8 mouse cellular contexts compared by ENCODE assay signal in the genomic region with DNA sequence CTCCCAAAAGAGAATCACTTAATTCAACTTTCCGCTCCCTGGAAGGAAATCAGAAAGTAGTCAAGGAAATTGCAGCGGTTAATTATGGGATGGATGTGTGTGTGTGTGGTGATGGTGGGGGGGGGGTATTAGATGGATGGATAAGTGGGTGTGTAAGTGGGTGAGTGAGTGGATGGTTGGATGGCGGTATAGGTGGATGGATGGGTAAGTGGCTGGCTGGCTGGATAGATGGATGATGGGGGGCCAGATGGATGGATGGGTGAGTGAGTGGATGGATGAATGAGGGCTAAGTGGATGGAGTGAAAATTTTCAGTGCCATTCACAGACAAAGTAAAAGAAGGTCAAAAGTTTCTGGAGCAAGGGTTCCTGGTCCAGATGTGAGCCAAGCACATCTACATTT. TPM values are rescaled to one million over a fixed set of nuclear protein-coding genes. Genes with fewer than 3 reads are reported as not detected.
DNase-seq lines count a peak whose midpoint lies in the region; ATAC-seq lines count a peak whose summit lies in the region.

No protein-coding gene starts in this region.

- WGBS in kidney, embryonic 16.5 days, result 51% methylated on average over 3 of the region's 3 CpGs
- WGBS in embryonic facial prominence, embryonic 11.5 days, result 46% methylated on average over 3 of the region's 3 CpGs
- WGBS in hindbrain, embryonic 16.5 days, result 46% methylated on average over 3 of the region's 3 CpGs
- WGBS in midbrain, embryonic 15.5 days, result 41% methylated on average over 3 of the region's 3 CpGs

- H3K4me3 ChIP-seq in kidney, embryonic 16.5 days (ENCODE audit: low read length), result peak overlapping the region; percentile 63
- H3K4me3 ChIP-seq in embryonic facial prominence, embryonic 11.5 days (ENCODE audit: low read depth, low read length), result peak overlapping the region; percentile 64
- peak overlapping the region; percentile 70 for H3K4me3 ChIP-seq in hindbrain, embryonic 16.5 days (ENCODE audit: low read length)
- peak overlapping the region; percentile 55 for H3K4me3 ChIP-seq in midbrain, embryonic 15.5 days

- intact Hi-C loops in left cerebral cortex, postnatal 36 days (cut with DNase I), result no loop called here

- H3K27me3 ChIP-seq in kidney, embryonic 16.5 days (ENCODE audit: insufficient read depth, low read length), result no peaks in the 10 kb centered on the region
- H3K27me3 ChIP-seq in embryonic facial prominence, embryonic 11.5 days (ENCODE audit: control insufficient read depth, insufficient read depth, low read length), result no peaks in the 10 kb centered on the region
- no peaks in the 10 kb centered on the region; the same call in 1 of the 2 replicates for H3K27me3 ChIP-seq in hindbrain, embryonic 16.5 days (replicated peaks; ENCODE audit: control insufficient read depth, insufficient read depth, low read length)
- H3K27me3 ChIP-seq in midbrain, embryonic 15.5 days (replicated peaks), result no peaks in the 10 kb centered on the region

- H3K27ac ChIP-seq in kidney, embryonic 16.5 days (ENCODE audit: low read length), result no peak overlapping the region
- no peak overlapping the region for H3K27ac ChIP-seq in embryonic facial prominence, embryonic 11.5 days (replicated peaks; ENCODE audit: low read depth, low read length)
- no peak overlapping the region; the same call in 1 of the 2 replicates for H3K27ac ChIP-seq in hindbrain, embryonic 16.5 days (ENCODE audit: low read depth, low read length)
- 0 out of 2 replicates have a peak overlapping the region, but pooled peaks have one; percentile 3 for H3K27ac ChIP-seq in midbrain, embryonic 15.5 days

- no peak for ATAC-seq in kidney, embryonic 16.5 days (ENCODE audit: low FRiP score, low TSS enrichment)
- no peak for ATAC-seq in embryonic facial prominence, embryonic 11.5 days (replicated peaks; ENCODE audit: insufficient number of reproducible peaks, low FRiP score, low TSS enrichment, low read depth)
- ATAC-seq in hindbrain, embryonic 16.5 days, result no peak
- no peak for ATAC-seq in midbrain, embryonic 15.5 days (replicated peaks)

- no peaks in the 10 kb centered on the region for H3K9me3 ChIP-seq in kidney, embryonic 16.5 days (ENCODE audit: low read length)
- no peaks in the 10 kb centered on the region for H3K9me3 ChIP-seq in embryonic facial prominence, embryonic 11.5 days (replicated peaks; ENCODE audit: control insufficient read depth, low read length)
- H3K9me3 ChIP-seq in hindbrain, embryonic 16.5 days (ENCODE audit: control insufficient read depth, low read length), result no peaks in the 10 kb centered on the region
- H3K9me3 ChIP-seq in midbrain, embryonic 15.5 days, result no peaks in the 10 kb centered on the region

- H3K4me2 ChIP-seq in kidney, embryonic 16.5 days (replicated peaks; ENCODE audit: low read depth, low read length), result peak overlapping the region; percentile 69
- H3K4me2 ChIP-seq in embryonic facial prominence, embryonic 11.5 days (ENCODE audit: low read depth, low read length), result peak overlapping the region; percentile 80
- peak overlapping the region; percentile 88 for H3K4me2 ChIP-seq in hindbrain, embryonic 16.5 days (ENCODE audit: low read length)
- H3K4me2 ChIP-seq in midbrain, embryonic 15.5 days, result peak overlapping the region; percentile 94

- peak overlapping the region; percentile 72 for H3K9ac ChIP-seq in kidney, embryonic 16.5 days (replicated peaks; ENCODE audit: low read length)
- peak overlapping the region; percentile 77 for H3K9ac ChIP-seq in embryonic facial prominence, embryonic 11.5 days (replicated peaks; ENCODE audit: low read length)
- peak overlapping the region; percentile 74 for H3K9ac ChIP-seq in hindbrain, embryonic 16.5 days (ENCODE audit: low read depth, low read length)
- peak overlapping the region; percentile 57 for H3K9ac ChIP-seq in midbrain, embryonic 15.5 days

- no peak for DNase-seq in kidney, postnatal 25 days
- no peak for DNase-seq in embryonic facial prominence, embryonic 11.5 days (ENCODE audit: low spot score)
- no peak for DNase-seq in left cerebral cortex, postnatal 36 days (ENCODE audit: low spot score in 2 of 2)
- DNase-seq in frontal cortex, adult 2 months (ENCODE audit: extremely low spot score in 1 of 2, low spot score in 1 of 2), result no peak
- DNase-seq in right cerebral cortex, postnatal 14 days, result no peak

- H3K36me3 ChIP-seq in kidney, embryonic 16.5 days (ENCODE audit: insufficient read depth, low read length), result no peaks in the 10 kb centered on the region
- H3K36me3 ChIP-seq in embryonic facial prominence, embryonic 11.5 days (replicated peaks; ENCODE audit: control insufficient read depth, insufficient read depth, low read depth, low read length), result no peaks in the 10 kb centered on the region
- H3K36me3 ChIP-seq in hindbrain, embryonic 16.5 days (ENCODE audit: control insufficient read depth, insufficient read depth, low read length), result no peaks in the 10 kb centered on the region
- no peaks in the 10 kb centered on the region for H3K36me3 ChIP-seq in midbrain, embryonic 15.5 days (replicated peaks)

- peaks cover 54% of the 10 kb centered on the region for H3K4me1 ChIP-seq in kidney, embryonic 16.5 days (ENCODE audit: insufficient read depth, low read length)
- H3K4me1 ChIP-seq in embryonic facial prominence, embryonic 11.5 days (ENCODE audit: control insufficient read depth, insufficient read depth, low read length), result peaks cover 7% of the 10 kb centered on the region; the same call in 1 of the 2 replicates
- peaks cover 14% of the 10 kb centered on the region for H3K4me1 ChIP-seq in hindbrain, embryonic 16.5 days (ENCODE audit: control insufficient read depth, insufficient read depth, low read depth, low read length)
- H3K4me1 ChIP-seq in midbrain, embryonic 15.5 days, result peaks cover 24% of the 10 kb centered on the region

RNA-seq across cellular contexts. Expression of a gene that starts 0.5 kb away (rescaled TPM):
- 58.6 and 61.5 TPM in 2 replicates for polyA plus RNA-seq in kidney, embryonic 16.5 days (2015; fragmentation: Nextera tagmentation; extraction: Ambion mirVana)
- polyA plus RNA-seq in embryonic facial prominence, embryonic 11.5 days (2014; fragmentation: Nextera tagmentation; extraction: Ambion mirVana), result 32.7 and 36.4 TPM in 2 replicates
- 28.4 and 34.8 TPM in 2 replicates for polyA plus RNA-seq in hindbrain, embryonic 16.5 days (2015; fragmentation: Nextera tagmentation; extraction: Ambion mirVana)
- polyA plus RNA-seq in midbrain, embryonic 15.5 days (2015; fragmentation: Nextera tagmentation; extraction: Ambion mirVana), result 20.2 and 22.7 TPM in 2 replicates
- total RNA-seq in left cerebral cortex, postnatal 36 days (2021), result 10 to 100 TPM; 15.7 to 16.5 TPM
- polyA plus RNA-seq in frontal cortex, adult 2 months (2012; rRNA removed), result 18.8 and 20.3 TPM in 2 replicates

RNA-seq across cellular contexts. Expression of a gene that starts 3.7 kb away (rescaled TPM):
- polyA plus RNA-seq in kidney, embryonic 16.5 days (2015; fragmentation: Nextera tagmentation; extraction: Ambion mirVana), result 10.4 and 13.9 TPM in 2 replicates
- 14.5 and 15.9 TPM in 2 replicates for polyA plus RNA-seq in embryonic facial prominence, embryonic 11.5 days (2014; fragmentation: Nextera tagmentation; extraction: Ambion mirVana)
- polyA plus RNA-seq in hindbrain, embryonic 16.5 days (2015; fragmentation: Nextera tagmentation; extraction: Ambion mirVana), result 8.0 and 10.6 TPM in 2 replicates
- polyA plus RNA-seq in midbrain, embryonic 15.5 days (2015; fragmentation: Nextera tagmentation; extraction: Ambion mirVana), result 12.8 and 16.5 TPM in 2 replicates
- 10 to 100 TPM; 27.4 to 29.1 TPM for total RNA-seq in left cerebral cortex, postnatal 36 days (2021)
- 32.6 and 32.9 TPM in 2 replicates for polyA plus RNA-seq in frontal cortex, adult 2 months (2012; rRNA removed)

RNA-seq across cellular contexts. Expression of a gene that starts 32.5 kb away (rescaled TPM):
- polyA plus RNA-seq in kidney, embryonic 16.5 days (2015; fragmentation: Nextera tagmentation; extraction: Ambion mirVana), result 45.4 and 47.1 TPM in 2 replicates
- polyA plus RNA-seq in embryonic facial prominence, embryonic 11.5 days (2014; fragmentation: Nextera tagmentation; extraction: Ambion mirVana), result 23.1 and 28.0 TPM in 2 replicates
- 107 and 115 TPM in 2 replicates for polyA plus RNA-seq in hindbrain, embryonic 16.5 days (2015; fragmentation: Nextera tagmentation; extraction: Ambion mirVana)
- polyA plus RNA-seq in midbrain, embryonic 15.5 days (2015; fragmentation: Nextera tagmentation; extraction: Ambion mirVana), result 101 and 104 TPM in 2 replicates
- 100 to 1,000 TPM; 181 to 206 TPM for total RNA-seq in left cerebral cortex, postnatal 36 days (2021)
- 100 and 102 TPM in 2 replicates for polyA plus RNA-seq in frontal cortex, adult 2 months (2012; rRNA removed)

RNA-seq across cellular contexts. Expression of a gene that starts 48.6 kb away (rescaled TPM):
- polyA plus RNA-seq in kidney, embryonic 16.5 days (2015; fragmentation: Nextera tagmentation; extraction: Ambion mirVana), result 0.21 TPM in 1 of 2 replicates, not detected in the other
- 0.57 and 1.0 TPM in 2 replicates for polyA plus RNA-seq in embryonic facial prominence, embryonic 11.5 days (2014; fragmentation: Nextera tagmentation; extraction: Ambion mirVana)
- 0.20 and 0.21 TPM in 2 replicates for polyA plus RNA-seq in hindbrain, embryonic 16.5 days (2015; fragmentation: Nextera tagmentation; extraction: Ambion mirVana)
- not detected in 2 replicates for polyA plus RNA-seq in midbrain, embryonic 15.5 days (2015; fragmentation: Nextera tagmentation; extraction: Ambion mirVana)
- total RNA-seq in left cerebral cortex, postnatal 36 days (2021), result not detected
- polyA plus RNA-seq in frontal cortex, adult 2 months (2012; rRNA removed), result 0.15 and 0.16 TPM in 2 replicates
